Mouse (Mus musculus): Measurements from ENCODE around the gene Ryr2.

- TF ChIP-seq CTCF (IDR thresholded peaks at IDR 0.05) (no peak), EP300 (IDR thresholded peaks at IDR 0.05; ENCODE audit: insufficient read depth, low read depth, low read length) (no peak), POLR2A (IDR thresholded peaks at IDR 0.05; ENCODE audit: insufficient read depth, low read depth, low read length) (no peak)
Observed at GRCm38 (mm10) chr13:11545841-11546240, 560.9 kb downstream of the Ryr2 start.
